Comparison of ENCODE assay signal across 18 mouse cellular contexts in genomic region chr10:44483116-44483515, GRCm38 (mm10). TPM values are rescaled to one million over a fixed set of nuclear protein-coding genes. Genes with fewer than 3 reads are reported as not detected.
DNase-seq lines count a peak whose midpoint lies in the region; ATAC-seq and TF ChIP-seq lines count a peak whose summit lies in the region.
"Had no signal": no experiment of that assay in that cellular context is flagged by ENCODE, and none has a peak within 500 bp of the region (broad histone marks: within the 10 kb centered on the region; RNA-seq: fewer than 3 reads in every experiment).

No protein-coding gene starts in this region.

- no peaks in the 10 kb centered on the region for H3K27me3 ChIP-seq in lung, postnatal 0 days (replicated peaks; ENCODE audit: insufficient read depth, low read length)
- H3K27me3 ChIP-seq in intestine, embryonic 15.5 days (replicated peaks) = no peaks in the 10 kb centered on the region
- H3K27me3 ChIP-seq in midbrain, embryonic 11.5 days (ENCODE audit: control insufficient read depth, insufficient read depth, low read length) = no peaks in the 10 kb centered on the region
- H3K27me3 ChIP-seq: neural tube, embryonic 12.5 days had no signal

- H3K36me3 ChIP-seq in lung, postnatal 0 days (ENCODE audit: insufficient read depth, low read length) = no peaks in the 10 kb centered on the region
- H3K36me3 ChIP-seq in intestine, embryonic 15.5 days = no peaks in the 10 kb centered on the region
- no peaks in the 10 kb centered on the region for H3K36me3 ChIP-seq in midbrain, embryonic 11.5 days (ENCODE audit: control insufficient read depth, insufficient read depth, low read length)
- H3K36me3 ChIP-seq: neural tube, embryonic 12.5 days had no signal

- 76% methylated on average over 6 of the region's 6 CpGs for WGBS in lung, postnatal 0 days
- 74% methylated on average over 6 of the region's 6 CpGs for WGBS in intestine, embryonic 15.5 days
- WGBS in midbrain, embryonic 11.5 days = 85% methylated on average over 6 of the region's 6 CpGs

- no peak overlapping the region; the same call in 1 of the 2 replicates for H3K27ac ChIP-seq in lung, postnatal 0 days (ENCODE audit: low read length)
- H3K27ac ChIP-seq in intestine, embryonic 15.5 days = peak overlapping the region; percentile 65
- H3K27ac ChIP-seq in midbrain, embryonic 11.5 days (ENCODE audit: low read depth, low read length) = no peak overlapping the region
- H3K27ac ChIP-seq: neural tube, embryonic 12.5 days had no signal

- no peaks in the 10 kb centered on the region for H3K9me3 ChIP-seq in lung, postnatal 0 days (ENCODE audit: low read length)
- H3K9me3 ChIP-seq in intestine, embryonic 15.5 days = no peaks in the 10 kb centered on the region
- H3K9me3 ChIP-seq in midbrain, embryonic 11.5 days (ENCODE audit: control insufficient read depth, low read length) = no peaks in the 10 kb centered on the region
- H3K9me3 ChIP-seq: megakaryocyte, embryonic 14.5 days; neural tube, embryonic 12.5 days had no signal

- H3K4me3 ChIP-seq in lung, postnatal 0 days (ENCODE audit: low read depth, low read length) = no peak overlapping the region
- H3K4me3 ChIP-seq in intestine, embryonic 15.5 days (replicated peaks) = no peak overlapping the region
- H3K4me3 ChIP-seq in midbrain, embryonic 11.5 days (ENCODE audit: low read depth, low read length) = no peak overlapping the region
- H3K4me3 ChIP-seq: megakaryocyte, embryonic 14.5 days; neural tube, embryonic 12.5 days had no signal

- no peak for ATAC-seq in lung, postnatal 0 days
- ATAC-seq in intestine, embryonic 15.5 days = no peak
- ATAC-seq in midbrain, embryonic 11.5 days (ENCODE audit: low FRiP score) = no peak
- ATAC-seq: forebrain, embryonic 14.5 days had no signal

- H3K4me1 ChIP-seq in lung, postnatal 0 days (ENCODE audit: insufficient read depth, low read depth, low read length) = peaks cover 3% of the 10 kb centered on the region; the same call in 1 of the 2 replicates
- peaks cover 10% of the 10 kb centered on the region for H3K4me1 ChIP-seq in intestine, embryonic 15.5 days (replicated peaks)
- H3K4me1 ChIP-seq in midbrain, embryonic 11.5 days (ENCODE audit: control insufficient read depth, insufficient read depth, low read length) = 0 out of 2 replicates have a peak, but pooled peaks cover 2% of the 10 kb centered on the region
- H3K4me1 ChIP-seq: neural tube, embryonic 12.5 days had no signal

- peak; percentile 23 for DNase-seq in lung, postnatal 0 days (ENCODE audit: low spot score)
- no peak for DNase-seq in lung, postnatal 10 days
- DNase-seq in ES-CJ7 (ENCODE audit: low read depth, low spot score) = peak; percentile 63
- DNase-seq in thymus, postnatal 10 days (ENCODE audit: low spot score in 2 of 2) = peak; percentile 11 to 22
- DNase-seq in cerebellum, adult 9-10 months = no peak
- DNase-seq in midbrain, embryonic 11.5 days (ENCODE audit: low spot score, missing footprints) = no peak
- DNase-seq in layer of hippocampus, postnatal 10 days (ENCODE audit: low spot score in 2 of 2) = no peak
- DNase-seq: adrenal gland, postnatal 14 days; cerebellum, adult 18-20 months; heart, postnatal 4 days; kidney, adult 8-10 months; liver; right cerebral cortex, postnatal 25 days had no signal

- TF ChIP-seq CTCF in lung, postnatal 0 days (IDR thresholded peaks at IDR 0.05) = peak; percentile 13; the same call in 1 of the 2 replicates

- no peak for TF ChIP-seq EP300 in lung, postnatal 0 days (IDR thresholded peaks at IDR 0.05)

- no peak overlapping the region for H3K4me2 ChIP-seq in lung, postnatal 0 days (replicated peaks; ENCODE audit: low read depth, low read length)
- H3K4me2 ChIP-seq in intestine, embryonic 15.5 days (replicated peaks) = no peak overlapping the region
- no peak overlapping the region for H3K4me2 ChIP-seq in midbrain, embryonic 11.5 days
- H3K4me2 ChIP-seq: neural tube, embryonic 12.5 days had no signal

- no peak overlapping the region for H3K9ac ChIP-seq in lung, postnatal 0 days (replicated peaks; ENCODE audit: low read depth)
- H3K9ac ChIP-seq in intestine, embryonic 15.5 days = no peak overlapping the region
- no peak overlapping the region for H3K9ac ChIP-seq in midbrain, embryonic 11.5 days (ENCODE audit: low read length)
- H3K9ac ChIP-seq: neural tube, embryonic 12.5 days had no signal

RNA-seq across cellular contexts. Expression of gene Prdm1, which starts 45.2 kb away (rescaled TPM):
- 3.2 and 5.5 TPM in 2 replicates for polyA plus RNA-seq in lung, postnatal 0 days (2015; fragmentation: Nextera tagmentation; extraction: Ambion mirVana)
- 21.2 and 22.0 TPM in 2 replicates for polyA plus RNA-seq in intestine, embryonic 15.5 days (2015; fragmentation: Nextera tagmentation; extraction: Ambion mirVana)
- polyA plus RNA-seq in midbrain, embryonic 11.5 days (2014; fragmentation: Nextera tagmentation; extraction: Ambion mirVana) = 0.83 and 1.1 TPM in 2 replicates
- 1 to 10 TPM; 1.4 to 1.6 TPM for total RNA-seq in layer of hippocampus, postnatal 10 days (2021)
- total RNA-seq: MEL had no signal

Comparison
In these comparisons a context has a peak if more than half of its experiments do, and no peak if none do; other contexts are left out.
1. DNase-seq: peak in lung, postnatal 0 days (single experiment), ES-CJ7 (single experiment) and thymus, postnatal 10 days (2 of 2); none in lung, postnatal 10 days (single experiment), cerebellum, adult 9-10 months (single experiment), midbrain, embryonic 11.5 days (single experiment) and layer of hippocampus, postnatal 10 days (0 of 2).